Mouse (Mus musculus): ENCODE measurements around the gene Clptm1. TPM values are rescaled to one million over a fixed set of nuclear protein-coding genes. Genes with fewer than 3 reads are reported as not detected.

Gene Clptm1
- polyA plus RNA-seq, 1 experiment from 2014 or later, result 84.6 TPM

DNA sequence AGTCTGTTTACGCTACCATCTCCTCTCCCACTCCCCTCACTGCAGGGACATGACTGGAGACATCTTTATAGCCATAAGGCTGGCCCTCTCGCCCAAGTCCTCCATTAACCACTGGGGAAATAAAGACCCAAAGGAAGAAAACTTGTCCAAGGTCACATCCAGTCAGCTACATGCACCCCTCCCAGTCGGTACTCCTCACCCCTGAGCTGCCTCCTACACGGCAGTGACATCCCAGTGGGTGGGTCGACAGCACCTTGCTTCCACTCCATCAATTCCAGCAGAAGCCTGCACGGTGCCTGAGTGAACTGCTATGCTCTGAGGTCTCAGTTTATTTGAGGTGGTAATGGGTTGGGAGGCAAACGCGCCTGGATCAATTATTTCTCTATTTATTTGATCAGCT, 893 bp downstream of the Clptm1 start:
- Histone ChIP-seq H3K4me2 (ENCODE audit: low read length) (peak overlapping the region; percentile 87), H3K27ac (ENCODE audit: low read depth) (no peak overlapping the region), H3K9me3 (ENCODE audit: control insufficient read depth, low read length) (no peaks in the 10 kb centered on the region), H3K36me3 (ENCODE audit: control insufficient read depth, insufficient read depth, low read length) (peaks cover 23% of the 10 kb centered on the region), H3K9ac (ENCODE audit: low read length) (peak overlapping the region; percentile 91), H3K4me3 (ENCODE audit: low read depth, low read length) (peak overlapping the region; percentile 89), H3K27me3 (replicated peaks; ENCODE audit: control insufficient read depth, insufficient read depth, low read length) (no peaks in the 10 kb centered on the region), H3K4me1 (replicated peaks; ENCODE audit: control insufficient read depth, insufficient read depth, low read length) (peaks cover 13% of the 10 kb centered on the region)
- 11% methylated on average over 8 of the region's 8 CpGs for WGBS
- DNase-seq (ENCODE audit: low spot score), result no peak
- no peak for ATAC-seq (replicated peaks; ENCODE audit: low FRiP score, low TSS enrichment, low read depth)

DNA sequence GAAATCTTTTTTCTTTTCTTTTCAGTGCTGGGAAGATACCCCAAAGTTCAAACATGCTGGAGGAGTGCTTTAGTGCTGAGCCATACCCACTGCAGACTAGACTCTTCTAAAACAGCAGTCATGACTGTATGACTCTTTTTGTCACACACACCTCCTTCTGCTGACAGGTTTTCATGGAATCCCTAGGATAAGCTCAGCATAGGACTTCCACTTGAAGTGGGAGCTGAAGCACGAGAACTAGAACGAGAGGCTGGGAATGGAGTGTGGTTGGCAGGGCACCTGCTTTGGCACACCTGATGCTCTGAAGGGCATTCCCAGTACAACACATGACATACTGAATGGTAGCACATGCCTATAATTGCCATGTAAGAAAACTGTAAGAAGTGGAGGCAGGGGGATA, 12.2 kb downstream of the Clptm1 start:
- ATAC-seq (replicated peaks; ENCODE audit: low FRiP score, low TSS enrichment, low read depth) (no peak), DNase-seq (ENCODE audit: low spot score) (no peak)
- H3K4me3 ChIP-seq (ENCODE audit: low read depth, low read length), result no peak overlapping the region
- H3K27me3 ChIP-seq (replicated peaks; ENCODE audit: control insufficient read depth, insufficient read depth, low read length), result no peaks in the 10 kb centered on the region
- H3K4me2 ChIP-seq (ENCODE audit: low read length), result no peak overlapping the region
- peaks cover 74% of the 10 kb centered on the region for H3K36me3 ChIP-seq (ENCODE audit: control insufficient read depth, insufficient read depth, low read length)
- H3K27ac ChIP-seq (ENCODE audit: low read depth), result no peak overlapping the region
- WGBS, result 88% methylated on average over 2 of the region's 2 CpGs
- H3K4me1 ChIP-seq (replicated peaks; ENCODE audit: control insufficient read depth, insufficient read depth, low read length), result no peaks in the 10 kb centered on the region
- no peak overlapping the region for H3K9ac ChIP-seq (ENCODE audit: low read length)
- H3K9me3 ChIP-seq (ENCODE audit: control insufficient read depth, low read length), result no peaks in the 10 kb centered on the region

DNA sequence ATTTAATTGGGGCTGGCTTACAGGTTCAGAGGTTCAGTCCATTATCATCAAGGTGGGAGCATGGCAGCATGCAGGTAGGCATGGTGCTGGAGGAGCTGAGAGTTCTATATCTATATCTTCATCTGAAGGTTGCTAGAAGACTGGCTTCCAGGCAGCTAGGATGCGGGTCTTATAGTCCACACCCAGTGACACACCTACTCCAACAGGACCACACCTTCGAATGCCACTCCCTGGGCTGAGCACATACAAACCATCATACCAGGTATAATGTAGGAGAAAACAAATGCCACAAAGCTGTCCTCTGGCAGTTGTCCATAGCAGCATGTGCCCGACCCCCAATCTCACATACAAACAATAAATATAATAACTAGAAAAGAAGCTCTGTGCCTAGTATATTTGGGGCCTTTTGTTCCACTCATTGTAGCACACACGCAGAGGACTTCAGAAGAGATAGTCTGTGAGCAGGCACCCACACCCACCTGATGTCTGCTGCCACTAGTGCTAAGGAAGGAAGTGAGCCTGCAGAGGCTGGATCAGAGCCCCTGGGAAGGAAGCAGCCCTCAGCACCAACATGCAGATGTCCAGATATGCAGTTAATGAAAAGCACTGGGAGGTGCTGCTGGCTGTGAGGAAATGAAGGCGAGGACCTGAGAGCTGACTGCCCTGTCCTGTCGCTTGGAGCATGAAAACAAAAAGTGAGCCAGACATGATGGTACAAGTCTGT, 13.6 kb downstream of the Clptm1 start:
- H3K27ac ChIP-seq (ENCODE audit: low read depth), result no peak overlapping the region
- H3K4me3 ChIP-seq (ENCODE audit: low read depth, low read length), result no peak overlapping the region
- no peaks in the 10 kb centered on the region for H3K27me3 ChIP-seq (replicated peaks; ENCODE audit: control insufficient read depth, insufficient read depth, low read length)
- peaks cover 85% of the 10 kb centered on the region for H3K36me3 ChIP-seq (ENCODE audit: control insufficient read depth, insufficient read depth, low read length)
- DNase-seq (ENCODE audit: low spot score) (no peak), ATAC-seq (replicated peaks; ENCODE audit: low FRiP score, low TSS enrichment, low read depth) (no peak)
- no peak overlapping the region for H3K9ac ChIP-seq (ENCODE audit: low read length)
- 87% methylated on average over 6 of the region's 6 CpGs for WGBS
- no peak overlapping the region for H3K4me2 ChIP-seq (ENCODE audit: low read length)
- no peaks in the 10 kb centered on the region for H3K9me3 ChIP-seq (ENCODE audit: control insufficient read depth, low read length)
- H3K4me1 ChIP-seq (replicated peaks; ENCODE audit: control insufficient read depth, insufficient read depth, low read length), result no peaks in the 10 kb centered on the region

DNA sequence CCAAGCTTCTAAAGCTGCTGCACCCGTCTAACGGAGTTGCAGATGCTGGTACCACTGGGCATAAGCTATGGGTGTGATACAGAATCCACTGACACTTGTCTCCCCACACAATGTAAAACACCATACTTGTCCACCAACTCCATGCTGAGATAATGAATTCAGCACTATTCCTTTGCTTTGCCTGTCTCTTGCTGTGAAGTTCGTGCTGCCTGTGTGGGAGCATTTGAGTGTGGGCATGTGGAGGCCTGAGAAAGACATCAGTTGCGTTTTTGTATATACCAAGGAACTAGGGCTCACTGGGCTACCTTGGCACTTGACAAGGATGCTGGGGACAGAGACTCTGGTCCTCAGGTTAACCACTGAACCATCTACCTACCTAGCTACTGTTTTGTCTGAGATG, 23.6 kb downstream of the Clptm1 start:
- 91% methylated on average over 4 of the region's 4 CpGs for WGBS
- Histone ChIP-seq H3K9ac (ENCODE audit: low read length) (no peak overlapping the region), H3K9me3 (ENCODE audit: control insufficient read depth, low read length) (no peaks in the 10 kb centered on the region), H3K27ac (ENCODE audit: low read depth) (no peak overlapping the region), H3K36me3 (ENCODE audit: control insufficient read depth, insufficient read depth, low read length) (peaks cover 96% of the 10 kb centered on the region), H3K4me2 (ENCODE audit: low read length) (no peak overlapping the region), H3K4me1 (replicated peaks; ENCODE audit: control insufficient read depth, insufficient read depth, low read length) (no peaks in the 10 kb centered on the region), H3K4me3 (ENCODE audit: low read depth, low read length) (no peak overlapping the region), H3K27me3 (replicated peaks; ENCODE audit: control insufficient read depth, insufficient read depth, low read length) (no peaks in the 10 kb centered on the region)
- ATAC-seq (replicated peaks; ENCODE audit: low FRiP score, low TSS enrichment, low read depth), result no peak
- no peak for DNase-seq (ENCODE audit: low spot score)

DNA sequence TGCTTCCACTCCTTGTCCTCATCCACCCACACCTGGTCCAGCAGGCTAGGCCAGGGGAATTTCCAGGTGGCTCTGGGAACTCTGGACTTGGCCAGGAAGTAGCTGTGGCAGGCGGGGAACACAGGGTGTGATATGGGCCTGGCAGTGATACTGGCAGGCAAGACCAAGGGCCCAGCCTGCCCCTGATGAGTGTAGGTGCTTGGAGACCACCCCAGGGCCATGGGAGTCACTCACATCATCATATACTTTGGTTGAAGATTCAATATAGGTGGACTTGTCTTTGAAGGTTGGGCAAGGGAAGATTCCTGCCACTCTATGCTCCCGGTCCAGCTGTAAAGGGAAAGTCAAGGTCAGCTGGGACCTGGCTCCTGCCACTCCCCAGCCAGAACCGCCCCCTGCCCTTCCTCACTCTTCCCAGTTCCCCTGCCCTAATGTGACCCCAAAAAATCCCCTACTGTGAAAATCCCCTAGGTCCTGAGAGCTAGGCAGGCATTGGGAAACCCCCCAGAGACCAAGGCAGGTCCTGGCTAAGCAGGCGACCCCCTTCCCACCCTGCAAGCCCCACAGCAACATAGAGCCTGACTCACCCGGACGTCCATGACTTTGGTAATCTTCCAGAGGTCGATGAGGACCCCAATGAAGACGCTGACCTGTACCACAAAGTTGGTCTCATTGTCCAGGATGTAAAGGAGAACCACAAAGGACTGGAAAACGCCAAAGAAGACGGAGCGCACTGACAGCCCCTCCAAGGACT, 29.6 kb downstream of the Clptm1 start:
- 91% methylated on average over 11 of the region's 11 CpGs for WGBS
- no peak for ATAC-seq (replicated peaks; ENCODE audit: low FRiP score, low TSS enrichment, low read depth)

DNA sequence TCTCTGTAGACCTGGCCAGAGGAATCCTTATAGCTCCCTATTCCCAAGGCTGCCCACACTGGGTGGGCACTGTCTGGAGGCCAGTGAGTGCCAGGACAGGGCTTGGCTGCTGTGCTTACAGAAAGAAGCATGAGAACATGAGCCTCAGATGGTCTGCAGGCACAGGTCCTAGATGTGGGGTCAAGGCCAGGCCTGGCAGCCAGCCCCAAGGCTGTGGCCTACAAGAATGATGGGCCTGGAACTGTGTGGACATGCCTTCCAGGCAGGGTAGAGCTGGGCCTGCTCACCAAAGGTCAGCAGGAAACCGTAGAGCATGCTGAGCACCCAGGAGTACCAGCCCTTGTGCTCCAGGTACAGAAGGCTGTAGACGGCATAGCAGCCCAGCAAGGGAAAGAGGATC, 30.2 kb downstream of the Clptm1 start:
- Histone ChIP-seq H3K9me3 (ENCODE audit: control insufficient read depth, low read length) (no peaks in the 10 kb centered on the region), H3K27ac (ENCODE audit: low read depth) (no peak overlapping the region), H3K4me1 (replicated peaks; ENCODE audit: control insufficient read depth, insufficient read depth, low read length) (no peaks in the 10 kb centered on the region), H3K4me3 (ENCODE audit: low read depth, low read length) (no peak overlapping the region), H3K27me3 (replicated peaks; ENCODE audit: control insufficient read depth, insufficient read depth, low read length) (no peaks in the 10 kb centered on the region), H3K9ac (ENCODE audit: low read length) (no peak overlapping the region), H3K4me2 (ENCODE audit: low read length) (no peak overlapping the region), H3K36me3 (ENCODE audit: control insufficient read depth, insufficient read depth, low read length) (peaks cover 78% of the 10 kb centered on the region)
- DNase-seq (ENCODE audit: low spot score), result no peak
- ATAC-seq (replicated peaks; ENCODE audit: low FRiP score, low TSS enrichment, low read depth), result no peak
- 92% methylated on average over 2 of the region's 2 CpGs for WGBS

More for the DNA sequence above, 29.6 kb downstream of the Clptm1 start:
- no peak overlapping the region for H3K4me2 ChIP-seq (ENCODE audit: low read length)
- no peak overlapping the region for H3K4me3 ChIP-seq (ENCODE audit: low read depth, low read length)
- H3K9me3 ChIP-seq (ENCODE audit: control insufficient read depth, low read length), result no peaks in the 10 kb centered on the region
- H3K27ac ChIP-seq (ENCODE audit: low read depth), result no peak overlapping the region
- no peaks in the 10 kb centered on the region for H3K27me3 ChIP-seq (replicated peaks; ENCODE audit: control insufficient read depth, insufficient read depth, low read length)
- peaks cover 84% of the 10 kb centered on the region for H3K36me3 ChIP-seq (ENCODE audit: control insufficient read depth, insufficient read depth, low read length)
- DNase-seq (ENCODE audit: low spot score), result no peak
- H3K9ac ChIP-seq (ENCODE audit: low read length), result no peak overlapping the region
- no peaks in the 10 kb centered on the region for H3K4me1 ChIP-seq (replicated peaks; ENCODE audit: control insufficient read depth, insufficient read depth, low read length)

DNA sequence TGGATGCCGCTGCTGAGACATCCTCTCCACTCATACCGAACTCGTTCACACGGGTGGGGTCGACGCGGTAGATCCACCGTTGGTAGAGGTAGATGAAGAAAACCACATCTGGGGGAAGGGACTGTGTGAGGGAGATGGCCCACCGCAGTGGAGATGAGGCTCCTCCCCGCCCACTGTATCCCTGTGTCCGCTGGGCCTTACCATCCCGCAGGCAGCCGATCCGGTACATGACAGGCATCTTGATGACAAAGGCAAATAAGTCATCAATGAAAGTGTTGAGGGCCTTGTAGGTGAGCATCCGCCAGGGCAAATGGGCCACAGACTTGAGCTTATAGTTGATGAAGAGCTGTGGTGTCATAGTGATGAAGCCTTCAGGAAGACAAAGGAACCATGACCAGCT, 31.0 kb downstream of the Clptm1 start:
- 92% methylated on average over 15 of the region's 15 CpGs for WGBS
- Histone ChIP-seq H3K36me3 (ENCODE audit: control insufficient read depth, insufficient read depth, low read length) (peaks cover 70% of the 10 kb centered on the region), H3K9me3 (ENCODE audit: control insufficient read depth, low read length) (no peaks in the 10 kb centered on the region)

DNA sequence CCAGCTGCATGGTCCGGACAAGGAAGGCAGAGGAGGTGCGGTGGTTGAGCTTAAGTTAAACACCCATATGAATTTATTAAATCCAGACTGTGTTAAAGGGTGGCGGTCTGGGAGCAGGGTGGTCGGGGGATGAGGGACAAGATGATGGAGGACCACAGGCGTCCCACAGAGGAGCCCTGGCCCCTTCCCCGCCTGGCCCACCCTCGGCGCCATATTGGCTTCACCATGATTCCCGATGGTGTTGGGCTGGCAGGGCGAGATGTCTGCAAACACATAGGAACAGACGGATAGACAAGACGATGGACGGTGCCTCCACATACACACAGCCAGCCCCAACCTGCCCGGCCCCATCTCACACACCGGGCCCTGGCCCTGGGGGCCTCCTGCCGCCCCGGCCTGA, 31.6 kb downstream of the Clptm1 start:
- H3K4me1 ChIP-seq (replicated peaks; ENCODE audit: control insufficient read depth, insufficient read depth, low read length), result no peaks in the 10 kb centered on the region
- no peaks in the 10 kb centered on the region for H3K27me3 ChIP-seq (replicated peaks; ENCODE audit: control insufficient read depth, insufficient read depth, low read length)
- no peak for ATAC-seq (replicated peaks; ENCODE audit: low FRiP score, low TSS enrichment, low read depth)
- no peak overlapping the region for H3K4me3 ChIP-seq (ENCODE audit: low read depth, low read length)
- H3K36me3 ChIP-seq (ENCODE audit: control insufficient read depth, insufficient read depth, low read length), result peaks cover 64% of the 10 kb centered on the region
- no peak for DNase-seq (ENCODE audit: low spot score)
- no peak overlapping the region for H3K27ac ChIP-seq (ENCODE audit: low read depth)
- no peak overlapping the region for H3K4me2 ChIP-seq (ENCODE audit: low read length)
- H3K9me3 ChIP-seq (ENCODE audit: control insufficient read depth, low read length), result no peaks in the 10 kb centered on the region
- 90% methylated on average over 17 of the region's 17 CpGs for WGBS
- H3K9ac ChIP-seq (ENCODE audit: low read length), result no peak overlapping the region

More for the DNA sequence above, 31.0 kb downstream of the Clptm1 start:
- no peak overlapping the region for H3K4me3 ChIP-seq (ENCODE audit: low read depth, low read length)
- no peak overlapping the region for H3K9ac ChIP-seq (ENCODE audit: low read length)
- no peaks in the 10 kb centered on the region for H3K4me1 ChIP-seq (replicated peaks; ENCODE audit: control insufficient read depth, insufficient read depth, low read length)
- H3K27ac ChIP-seq (ENCODE audit: low read depth), result no peak overlapping the region
- DNase-seq (ENCODE audit: low spot score) (no peak), ATAC-seq (replicated peaks; ENCODE audit: low FRiP score, low TSS enrichment, low read depth) (no peak)
- H3K27me3 ChIP-seq (replicated peaks; ENCODE audit: control insufficient read depth, insufficient read depth, low read length), result no peaks in the 10 kb centered on the region
- H3K4me2 ChIP-seq (ENCODE audit: low read length), result no peak overlapping the region

DNA sequence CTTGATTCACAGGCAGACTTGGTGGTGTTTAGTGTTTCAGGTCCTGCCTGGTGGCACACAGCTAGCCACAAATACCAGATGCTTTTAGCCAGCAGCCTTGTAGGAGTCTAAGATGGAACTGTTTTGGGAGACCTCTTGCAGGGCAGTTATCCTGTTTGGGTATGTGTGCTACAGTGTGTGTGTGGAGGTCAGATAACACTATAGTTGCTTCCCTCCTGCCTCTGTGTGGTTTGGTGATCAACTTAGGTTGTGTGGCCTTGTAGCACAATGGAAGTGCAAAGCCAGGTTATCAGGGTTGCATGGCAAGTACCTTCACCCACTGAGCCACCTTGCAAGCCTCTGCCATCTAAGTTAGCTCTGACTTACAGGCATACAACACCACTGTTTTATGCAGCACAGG, 32.1 kb downstream of the Clptm1 start:
- Histone ChIP-seq H3K9me3 (ENCODE audit: control insufficient read depth, low read length) (no peaks in the 10 kb centered on the region), H3K27ac (ENCODE audit: low read depth) (no peak overlapping the region), H3K27me3 (replicated peaks; ENCODE audit: control insufficient read depth, insufficient read depth, low read length) (no peaks in the 10 kb centered on the region), H3K4me2 (ENCODE audit: low read length) (no peak overlapping the region), H3K4me3 (ENCODE audit: low read depth, low read length) (no peak overlapping the region), H3K4me1 (replicated peaks; ENCODE audit: control insufficient read depth, insufficient read depth, low read length) (no peaks in the 10 kb centered on the region), H3K9ac (ENCODE audit: low read length) (no peak overlapping the region), H3K36me3 (ENCODE audit: control insufficient read depth, insufficient read depth, low read length) (peaks cover 59% of the 10 kb centered on the region)
- ATAC-seq (replicated peaks; ENCODE audit: low FRiP score, low TSS enrichment, low read depth) (no peak), DNase-seq (ENCODE audit: low spot score) (no peak)
